Mouse (Mus musculus) heart, adult 11 months (tissue): ENCODE data around the gene Mast2.

Source experiments
- DNase-seq: peaks from one replicate; pipeline ENCODE4 v3.0.0; 2022

Mast2 gene

DNA sequence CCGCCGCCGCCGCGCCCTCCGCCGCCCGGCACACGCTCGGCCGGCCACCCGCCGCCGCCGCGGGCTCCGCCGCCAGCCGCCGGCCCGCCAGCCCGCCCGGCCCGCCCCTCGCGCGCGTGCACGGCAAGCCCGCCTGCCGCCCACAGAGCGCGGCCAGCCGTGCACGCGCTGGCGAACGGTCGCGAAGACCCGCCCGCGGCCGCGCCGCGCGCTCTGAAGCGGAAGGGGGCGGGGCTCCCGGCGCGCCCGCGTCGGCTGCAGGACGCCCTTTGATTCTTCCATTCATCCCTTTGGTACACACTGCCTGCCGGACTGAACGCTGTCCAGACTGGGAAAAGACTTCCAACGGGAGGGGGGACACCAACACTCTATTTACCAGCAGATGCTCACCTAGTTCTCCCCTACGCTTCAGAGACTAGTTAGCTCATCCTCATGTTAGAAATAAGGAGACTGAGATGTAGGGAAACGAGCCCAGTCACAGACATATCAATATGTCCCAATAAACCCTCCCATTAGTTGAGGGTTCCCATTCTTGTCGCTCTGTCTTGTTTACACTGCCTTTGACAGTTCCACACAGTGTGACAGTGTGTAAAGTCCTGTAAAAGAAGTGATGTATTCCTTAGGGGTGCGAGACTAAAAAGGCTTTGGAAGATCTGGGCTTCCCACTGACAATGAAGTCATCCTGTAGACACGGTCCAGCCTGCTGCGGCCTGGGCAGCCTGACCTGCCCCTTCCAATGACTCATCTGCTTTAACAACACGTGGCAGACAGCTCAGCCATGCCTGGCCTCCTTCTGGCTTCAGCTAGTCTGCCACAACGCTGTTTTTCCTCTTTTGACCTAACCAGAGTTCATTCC is at the start of gene Mast2:
TSS of gene Mast2 (minus strand) at position 58 of the 856 bp plus-strand sequence.
- DNase-seq, result peak; percentile 99

DNA sequence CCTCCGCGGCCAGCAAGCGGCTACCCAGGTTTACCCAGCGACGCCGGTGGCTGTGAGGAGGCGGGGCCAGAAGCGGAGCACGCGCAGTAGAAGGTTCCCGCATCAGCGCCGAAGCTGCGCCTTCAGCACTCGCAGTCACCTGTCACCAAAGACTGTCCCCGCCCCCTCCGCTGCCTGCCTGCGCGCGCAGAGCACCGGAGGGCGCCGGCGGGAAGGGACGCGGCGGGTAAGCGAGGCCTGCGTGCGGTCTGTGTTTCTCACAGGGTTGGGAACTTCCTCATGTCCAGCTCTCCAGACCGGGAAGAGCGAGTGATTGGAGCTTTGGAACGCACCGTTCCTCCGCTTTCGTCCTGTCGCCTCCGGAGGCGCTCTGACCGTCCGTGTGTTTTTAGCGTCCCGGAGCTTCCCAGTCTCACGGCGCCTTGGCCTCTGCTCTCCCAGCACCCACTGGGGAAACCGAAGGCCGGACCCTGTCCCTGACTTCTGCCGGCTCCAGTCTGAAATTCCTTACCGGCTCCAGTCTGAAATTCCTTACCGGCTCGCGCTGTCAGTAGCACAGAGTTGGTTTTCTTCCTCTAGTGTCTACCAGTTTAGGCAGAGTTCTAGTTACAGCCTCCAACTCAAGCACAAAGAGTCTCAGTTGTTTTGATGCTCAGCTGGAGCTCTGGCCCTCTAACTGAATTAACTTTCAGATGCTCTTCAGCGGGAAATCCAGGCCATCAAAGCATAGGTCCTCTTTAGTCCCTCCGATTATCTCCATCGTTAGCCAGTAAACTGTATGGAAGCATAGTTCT is 43.6 kb upstream of the Mast2 start, which contains the start of gene Ipp:
TSS of gene Ipp (plus strand) at position 125 of the 794 bp plus-strand sequence.
- DNase-seq, result peak; percentile 100

GRCm38 (mm10) chr4:116506886-116507424 is 43.0 kb upstream of the Mast2 start:
- peak; percentile 85 for DNase-seq

DNA sequence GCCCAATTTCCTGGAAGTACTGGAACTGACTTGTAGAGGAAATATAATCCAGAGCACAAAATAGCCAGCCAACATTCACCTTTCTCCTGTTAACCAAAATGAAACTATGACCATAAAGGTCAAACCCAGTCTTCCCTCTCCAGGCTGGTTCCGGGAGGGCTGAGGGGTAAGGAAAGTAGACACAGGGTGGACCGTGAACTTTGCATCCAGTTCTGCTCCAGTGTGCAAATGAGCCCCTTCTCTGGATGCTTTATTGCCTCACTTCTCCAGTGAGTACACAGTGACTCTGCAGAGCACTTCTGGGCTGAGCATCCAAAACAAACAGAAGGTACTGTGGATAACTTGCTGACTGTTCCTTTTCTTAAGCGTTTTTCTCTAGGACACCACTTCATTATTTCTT is 36.0 kb upstream of the Mast2 start:
- peak; percentile 71 for DNase-seq

- no peak for DNase-seq
Measured at GRCm38 (mm10) chr4:116493646-116494045, 29.7 kb upstream of the Mast2 start.

DNA sequence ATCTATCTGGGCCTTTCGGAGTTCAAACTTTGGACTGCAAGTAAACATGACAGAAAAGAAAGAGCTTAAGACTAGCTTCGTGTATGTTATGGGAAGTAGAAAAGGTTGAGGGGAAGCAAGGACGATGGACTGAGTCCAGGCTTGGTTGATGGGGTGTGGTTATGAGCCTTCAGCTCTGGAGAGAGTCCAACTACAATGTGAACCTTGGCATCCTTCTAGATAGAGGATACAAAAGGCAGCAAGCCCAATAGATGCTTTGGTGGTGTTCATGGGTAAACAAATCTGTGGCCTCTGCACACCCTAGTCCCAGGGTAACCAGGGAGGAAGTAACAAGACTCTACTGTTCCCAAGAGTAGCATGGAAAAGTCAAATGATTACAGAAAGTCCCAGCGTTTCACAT is 28.5 kb upstream of the Mast2 start:
- peak; percentile 88 for DNase-seq

GRCm38 (mm10) chr4:116491886-116492285 is 27.9 kb upstream of the Mast2 start:
- no peak for DNase-seq

- DNase-seq, result peak; percentile 97
Measured at GRCm38 (mm10) chr4:116491119-116491536, 27.1 kb upstream of the Mast2 start.

- DNase-seq, result no peak
Measured at GRCm38 (mm10) chr4:116483476-116483875, 19.5 kb upstream of the Mast2 start.

- DNase-seq, result no peak
Measured at GRCm38 (mm10) chr4:116481322-116481721, 17.3 kb upstream of the Mast2 start.

- DNase-seq, result peak; percentile 96
Measured at GRCm38 (mm10) chr4:116463231-116464125, 505 bp downstream of the Mast2 start.

GRCm38 (mm10) chr4:116461943-116462342 is 2.0 kb downstream of the Mast2 start:
- no peak for DNase-seq

GRCm38 (mm10) chr4:116451553-116451952 is 12.4 kb downstream of the Mast2 start:
- DNase-seq, result no peak

DNA sequence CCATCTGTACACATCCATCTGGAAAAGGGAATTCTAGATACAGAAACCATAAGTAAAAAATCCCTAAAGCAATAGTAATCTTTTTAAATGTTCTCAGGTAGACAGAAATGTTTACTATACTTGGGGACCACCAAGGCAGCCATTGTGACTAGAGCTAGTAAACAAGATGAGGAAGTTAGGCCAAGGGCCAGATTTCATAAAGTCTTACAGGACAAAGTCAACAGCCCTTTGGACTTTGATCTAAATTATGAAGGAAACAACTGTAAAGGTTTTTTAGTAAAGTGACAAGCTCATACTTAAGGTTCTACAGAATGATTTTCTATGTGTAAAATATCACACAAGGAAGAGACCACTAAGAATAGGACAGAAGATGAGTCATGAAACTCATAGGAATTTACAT is 14.0 kb downstream of the Mast2 start:
- DNase-seq, result no peak

DNA sequence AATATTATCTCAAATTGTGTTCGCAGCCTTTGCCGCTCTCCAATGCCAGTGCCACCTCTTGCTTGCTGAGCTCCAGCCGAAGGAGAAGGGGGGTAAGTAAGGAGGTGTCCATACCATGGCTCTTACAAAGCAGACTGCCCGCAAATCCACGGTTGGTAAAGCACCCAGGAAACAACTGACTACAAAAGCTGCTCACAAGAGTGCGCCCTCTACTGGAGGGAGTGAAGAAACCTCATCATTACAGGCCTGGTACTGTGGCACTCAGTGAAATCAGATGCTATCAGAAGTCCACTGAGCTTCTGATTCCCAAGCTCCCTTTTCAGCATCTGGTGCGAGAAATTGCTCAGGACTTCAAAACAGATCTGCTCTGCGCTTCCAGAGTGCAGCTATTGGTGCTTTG is 15.3 kb downstream of the Mast2 start:
- peak; percentile 91 for DNase-seq

- DNase-seq, result no peak
Measured at GRCm38 (mm10) chr4:116439383-116439782, 24.6 kb downstream of the Mast2 start.

GRCm38 (mm10) chr4:116438561-116438960 is 25.4 kb downstream of the Mast2 start:
- no peak for DNase-seq

- DNase-seq, result no peak
Measured at GRCm38 (mm10) chr4:116435626-116436025, 28.4 kb downstream of the Mast2 start.

GRCm38 (mm10) chr4:116422186-116422585 is 41.8 kb downstream of the Mast2 start:
- DNase-seq, result no peak

GRCm38 (mm10) chr4:116421170-116421569 is 42.8 kb downstream of the Mast2 start:
- DNase-seq, result no peak

GRCm38 (mm10) chr4:116412993-116413392 is 51.0 kb downstream of the Mast2 start:
- no peak for DNase-seq

DNA sequence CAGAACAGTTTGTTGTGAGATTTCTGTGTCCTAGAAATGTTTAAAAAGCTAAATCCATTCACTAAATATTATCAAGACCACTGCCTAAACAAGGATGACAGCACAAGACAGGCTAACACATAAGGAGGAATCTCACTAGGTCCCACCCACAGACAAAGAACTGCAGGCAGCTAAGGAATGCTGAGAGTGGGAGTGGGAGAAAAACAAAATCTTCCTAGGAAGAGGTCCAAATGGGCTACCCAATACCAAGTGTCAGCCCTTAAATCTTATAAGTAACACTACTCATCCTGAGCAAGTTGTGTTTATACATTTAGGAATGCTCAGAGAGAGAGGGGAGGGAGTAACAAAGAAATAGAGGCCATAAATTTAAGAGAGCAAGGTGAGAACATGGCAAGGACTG is 52.6 kb downstream of the Mast2 start:
- no peak for DNase-seq
